Mouse (Mus musculus) heart, adult 2 months (tissue): Measurements from ENCODE around the gene Tssk4. TPM values are rescaled to one million over a fixed set of nuclear protein-coding genes. Genes with fewer than 3 reads are reported as not detected.

Experiments used
- DNase-seq, 2 experiments: peaks; one replicate each; pipeline ENCODE4 v3.0.0; 2021
- H3K27ac ChIP-seq: fragments of 200-600 bp; 2 replicates; pipeline ENCODE4 v1.8.1; 2022
- H3K27me3 ChIP-seq: fragments of 200-500 bp; 2 replicates; pipeline ENCODE4 v1.6.1; 2012; ENCODE audit warnings: mild to moderate bottlenecking, low read length, inconsistent platforms, mixed read lengths; ENCODE audit not compliant: control insufficient read depth, insufficient read depth
- H3K36me3 ChIP-seq: fragments of 200-500 bp; 2 replicates; pipeline ENCODE4 v1.6.1; 2012; ENCODE audit warnings: low read length, inconsistent platforms; ENCODE audit not compliant: control insufficient read depth, insufficient read depth
- H3K4me1 ChIP-seq: fragments of 200-500 bp; 2 replicates; pipeline ENCODE4 v1.6.1; 2011; ENCODE audit warnings: low read length; ENCODE audit not compliant: control insufficient read depth, insufficient read depth
- H3K4me3 ChIP-seq: fragments of 200-600 bp; 2 replicates; pipeline ENCODE4 v1.8.1; 2022
- H3K79me2 ChIP-seq: fragments of 200-500 bp; replicated peaks from 2 replicates; pipeline ENCODE4 v1.6.1; 2012; ENCODE audit warnings: mild to moderate bottlenecking, inconsistent platforms, low read length, moderate library complexity, mixed read lengths; ENCODE audit not compliant: control insufficient read depth, insufficient read depth
- H3K9ac ChIP-seq: fragments of 200-500 bp; 2 replicates; pipeline ENCODE4 v1.6.1; 2012; ENCODE audit warnings: low read depth, mild to moderate bottlenecking, control low read depth, inconsistent platforms, low read length, mixed read lengths
- CTCF ChIP-seq: fragments of 200-600 bp; IDR thresholded peaks from 2 replicates; pipeline ENCODE4 v1.8.1; 2022; ENCODE audit warnings: antibody characterized with exemption, mild to moderate bottlenecking, moderate library complexity
- EP300 ChIP-seq: fragments of 200-500 bp; IDR thresholded peaks from 2 replicates; pipeline ENCODE4 v1.6.1; 2011; ENCODE audit warnings: low read depth, low read length, control low read depth; ENCODE audit not compliant: insufficient read depth
- POLR2A ChIP-seq: fragments of 200-500 bp; IDR thresholded peaks from 2 replicates; pipeline ENCODE4 v1.6.1; 2011; ENCODE audit warnings: mild to moderate bottlenecking, low read depth, low read length, control low read depth; ENCODE audit not compliant: insufficient read depth
- WGBS: fragments of 180-500 bp; shearing (Covaris S2); methylation state at CpG from one replicate; pipeline ENCODE4 v1.1.7; 2018; 5-methylcytosine and 5-hydroxymethylcytosine counted together
- intact Hi-C: fragments of 180-260 bp; cut with DNase I; formaldehyde crosslinking; loops from one replicate; pipeline ENCODE4 v1.15.1; 2025
- polyA plus RNA-seq: library from polyadenylated mRNA; depleted of rRNA; stranded (reverse); fragments of >200 nt; gene quantifications from 2 replicates; pipeline ENCODE4 v1.2.3, GENCODE M21; 2012
- total RNA-seq, 2 experiments: library from RNA; stranded (reverse); gene quantifications; 2 replicates each; pipeline ENCODE4 v1.2.3; 2021

The Tssk4 gene
- total and polyA plus RNA-seq, 3 experiments, result 0.34 to 0.55 (median 0.47) TPM

DNA sequence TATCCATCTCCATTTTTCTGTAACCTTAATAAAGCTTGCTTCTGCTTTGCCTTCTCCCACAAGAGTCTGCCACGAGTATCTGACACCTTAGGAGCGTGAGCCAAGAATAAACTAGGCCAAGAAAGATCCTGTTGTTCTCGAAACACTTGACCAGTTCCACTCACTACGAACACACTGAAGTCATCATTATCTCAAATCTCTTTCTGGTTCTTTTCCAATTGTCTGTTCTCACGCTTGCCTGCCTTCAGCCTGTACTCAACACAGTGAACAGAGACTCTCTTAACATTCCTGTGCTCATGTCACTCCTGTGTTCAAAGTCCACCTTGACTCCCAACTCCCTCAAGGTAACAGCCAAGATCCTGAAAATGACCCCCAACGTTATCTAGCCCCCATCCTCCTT, 36.6 kb upstream of the Tssk4 start:
- no peak overlapping the region for H3K9ac ChIP-seq
- no peak overlapping the region for H3K27ac ChIP-seq
- no peak overlapping the region for H3K4me3 ChIP-seq
- no peak for TF ChIP-seq POLR2A
- no peak for TF ChIP-seq EP300
- no peaks in the 10 kb centered on the region for H3K4me1 ChIP-seq
- intact Hi-C loops, result no loop called here
- H3K36me3 ChIP-seq, result no peaks in the 10 kb centered on the region
- WGBS, result 46% methylated on average over 6 of the region's 6 CpGs
- H3K27me3 ChIP-seq, result no peaks in the 10 kb centered on the region
- no peaks in the 10 kb centered on the region for H3K79me2 ChIP-seq
- no peak for DNase-seq

- Histone ChIP-seq H3K36me3 (no peaks in the 10 kb centered on the region), H3K27ac (no peak overlapping the region), H3K4me1 (no peaks in the 10 kb centered on the region), H3K9ac (no peak overlapping the region), H3K4me3 (no peak overlapping the region), H3K79me2 (no peaks in the 10 kb centered on the region), H3K27me3 (no peaks in the 10 kb centered on the region)
- intact Hi-C loops, result no loop called here
- WGBS, result 68% methylated on average over 7 of the region's 7 CpGs
- DNase-seq, result no peak
- TF ChIP-seq POLR2A, result no peak
- TF ChIP-seq CTCF, result no peak
- TF ChIP-seq EP300, result no peak
Observed at GRCm38 (mm10) chr14:55614565-55615178, 35.3 kb upstream of the Tssk4 start.

DNA sequence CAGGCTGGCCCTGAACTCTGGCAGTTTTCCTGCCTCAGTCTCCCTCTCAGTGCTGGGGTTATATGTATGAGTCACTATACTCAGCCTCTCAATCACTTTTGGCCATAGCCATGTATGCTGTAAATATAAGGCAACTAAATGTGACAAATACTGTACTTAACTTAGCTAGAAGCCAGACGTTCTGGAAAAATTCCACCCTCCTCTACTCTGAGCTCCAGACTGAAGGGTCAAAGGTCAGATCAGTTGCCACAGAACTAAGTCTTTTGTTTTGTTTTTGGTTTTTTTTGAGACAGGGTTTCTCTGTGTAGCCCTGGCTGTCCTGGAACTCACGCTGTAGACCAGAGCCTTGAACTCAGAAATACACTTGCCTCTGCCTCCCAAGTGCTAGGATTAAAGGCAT, 34.1 kb upstream of the Tssk4 start:
- WGBS, result 65% methylated on average over 2 of the region's 2 CpGs
- TF ChIP-seq EP300, result no peak
- TF ChIP-seq CTCF, result no peak
- TF ChIP-seq POLR2A, result no peak
- no peaks in the 10 kb centered on the region for H3K4me1 ChIP-seq
- no peak for DNase-seq
- H3K27me3 ChIP-seq, result no peaks in the 10 kb centered on the region
- no peaks in the 10 kb centered on the region for H3K36me3 ChIP-seq
- intact Hi-C loops, result no loop called here
- no peaks in the 10 kb centered on the region for H3K79me2 ChIP-seq
- no peak overlapping the region for H3K4me3 ChIP-seq
- H3K9ac ChIP-seq, result no peak overlapping the region
- H3K27ac ChIP-seq, result no peak overlapping the region

GRCm38 (mm10) chr14:55616844-55617243, 33.1 kb upstream of the Tssk4 start:
- Histone ChIP-seq H3K27me3 (no peaks in the 10 kb centered on the region), H3K4me1 (no peaks in the 10 kb centered on the region), H3K27ac (no peak overlapping the region), H3K79me2 (no peaks in the 10 kb centered on the region), H3K9ac (no peak overlapping the region), H3K4me3 (no peak overlapping the region), H3K36me3 (no peaks in the 10 kb centered on the region)
- TF ChIP-seq CTCF, result no peak
- no peak for TF ChIP-seq POLR2A
- TF ChIP-seq EP300, result no peak
- WGBS, result 77% methylated on average over 2 of the region's 2 CpGs
- intact Hi-C loops, result no loop called here
- DNase-seq, result no peak

GRCm38 (mm10) chr14:55617822-55618221, 32.2 kb upstream of the Tssk4 start, which contains the start of gene Rec8:
Gene Rec8, plus strand, starts transcription at chr14:55618037.
- no peak for TF ChIP-seq EP300
- peak; percentile 11; the same call in 1 of the 2 replicates for TF ChIP-seq CTCF
- no peak within 1 kb of the TSS for H3K9ac ChIP-seq
- no peak within 1 kb of the TSS for H3K27ac ChIP-seq

GRCm38 (mm10) chr14:55618486-55619195, 31.3 kb upstream of the Tssk4 start:
- H3K4me3 ChIP-seq, result no peak overlapping the region
- 32% methylated on average over 22 of the region's 22 CpGs for WGBS
- H3K9ac ChIP-seq, result no peak overlapping the region

More at GRCm38 (mm10) chr14:55617822-55618221, 32.2 kb upstream of the Tssk4 start, which contains the start of gene Rec8:
- Histone ChIP-seq H3K79me2 (no peaks in the 10 kb centered on the region), H3K4me3 (no peak within 1 kb of the TSS), H3K36me3 (no peaks in the 10 kb centered on the region), H3K27me3 (no peaks in the 10 kb centered on the region), H3K4me1 (no peaks in the 10 kb centered on the region)
- no peak for DNase-seq
- WGBS, result 22% methylated on average over 21 of the region's 21 CpGs
- intact Hi-C loops, result no loop called here

More at GRCm38 (mm10) chr14:55618486-55619195, 31.3 kb upstream of the Tssk4 start:
- Histone ChIP-seq H3K36me3 (no peaks in the 10 kb centered on the region), H3K79me2 (no peaks in the 10 kb centered on the region), H3K4me1 (no peaks in the 10 kb centered on the region), H3K27me3 (no peaks in the 10 kb centered on the region), H3K27ac (no peak overlapping the region)
- no peak for TF ChIP-seq CTCF
- TF ChIP-seq EP300, result no peak
- no peak for TF ChIP-seq POLR2A
- intact Hi-C loops, result no loop called here
- no peak for DNase-seq
